Mouse (Mus musculus) mouse embryonic stem cell (cell line): ENCODE results near the gene Snx29.
"Not testable (repeated sequence)": the region's sequence is repeated elsewhere in the genome, so short reads cannot be mapped to it uniquely, and the experiment has no call there.

Experiments used
- in situ Hi-C, 2 experiments: fragments of 300-500 bp; cut with MboI; formaldehyde crosslinking; loops; 1 replicate in 1 of 2; 3 replicates in 1 of 2; pipeline ENCODE4 v1.14.3; 2019 to 2020; ENCODE audit warnings: low sequenced_read_pairs in 2 of 2, low pct_unique_long_range_greater_than_20kb in 1 of 2, mixed read lengths in 1 of 2; ENCODE audit not compliant: unreplicated experiment in 1 of 2

Snx29 gene

GRCm38 (mm10) chr16:11540961-11541360, 218.3 kb downstream of the Snx29 start:
- in situ Hi-C loops = no loop called here

GRCm38 (mm10) chr16:11541769-11542168, 219.1 kb downstream of the Snx29 start:
- in situ Hi-C loops = no loop called here

- in situ Hi-C loops = no loop called here
Observed at GRCm38 (mm10) chr16:11550043-11550725, 227.5 kb downstream of the Snx29 start.

GRCm38 (mm10) chr16:11561714-11562113, 239.0 kb downstream of the Snx29 start:
- in situ Hi-C loops = no loop called here

- in situ Hi-C loops = no loop called here
Observed at GRCm38 (mm10) chr16:11563846-11564245, 241.1 kb downstream of the Snx29 start.

GRCm38 (mm10) chr16:11565126-11565525, 242.4 kb downstream of the Snx29 start:
- in situ Hi-C loops = no loop called here

GRCm38 (mm10) chr16:11567594-11567993, 244.9 kb downstream of the Snx29 start:
- in situ Hi-C loops = no loop called here

GRCm38 (mm10) chr16:11568095-11568494, 245.4 kb downstream of the Snx29 start:
- in situ Hi-C loops = no loop called here

GRCm38 (mm10) chr16:11568601-11569000, 245.9 kb downstream of the Snx29 start:
- in situ Hi-C loops = no loop called here

GRCm38 (mm10) chr16:11569127-11569526, 246.4 kb downstream of the Snx29 start:
- in situ Hi-C loops = no loop called here

- in situ Hi-C loops = no loop called here
Observed at GRCm38 (mm10) chr16:11570072-11570471, 247.4 kb downstream of the Snx29 start.

- in situ Hi-C loops = no loop called here
Observed at GRCm38 (mm10) chr16:11574517-11574916, 251.8 kb downstream of the Snx29 start.

- in situ Hi-C loops = not testable (repeated sequence)
Observed at GRCm38 (mm10) chr16:11575733-11576132, 253.0 kb downstream of the Snx29 start.

- in situ Hi-C loops = no loop called here
Observed at GRCm38 (mm10) chr16:11577541-11578255, 255.0 kb downstream of the Snx29 start.

GRCm38 (mm10) chr16:11579676-11580098, 257.0 kb downstream of the Snx29 start:
- in situ Hi-C loops = no loop called here

GRCm38 (mm10) chr16:11583941-11584639, 261.4 kb downstream of the Snx29 start:
- in situ Hi-C loops = no loop called here

- in situ Hi-C loops = no loop called here
Observed at GRCm38 (mm10) chr16:11588689-11589088, 266.0 kb downstream of the Snx29 start.

GRCm38 (mm10) chr16:11589336-11589735, 266.6 kb downstream of the Snx29 start:
- in situ Hi-C loops = no loop called here
